Mouse (Mus musculus) liver, adult 2 months (tissue): Measurements from ENCODE around the gene Apoa1. TPM values are rescaled to one million over a fixed set of nuclear protein-coding genes. Genes with fewer than 3 reads are reported as not detected.

Experiments
- DNase-seq: peaks from one replicate; pipeline ENCODE4 v3.0.0-alpha.2; 2011; ENCODE audit warnings: low read depth, low spot score; ENCODE audit errors: extremely low read depth
- H3K27ac ChIP-seq: fragments of 200-500 bp; replicated peaks from 2 replicates; pipeline ENCODE4 v1.5.1; 2012; ENCODE audit warnings: low read depth, mild to moderate bottlenecking, control low read depth, inconsistent platforms, low read length; ENCODE audit not compliant: insufficient read depth
- H3K27me3 ChIP-seq: fragments of 200-500 bp; 2 replicates; pipeline ENCODE4 v1.6.1; 2012; ENCODE audit warnings: mild to moderate bottlenecking, moderate library complexity, low read length, inconsistent platforms; ENCODE audit not compliant: control insufficient read depth, insufficient read depth
- H3K36me3 ChIP-seq: fragments of 200-500 bp; 2 replicates; pipeline ENCODE4 v1.6.1; 2012; ENCODE audit warnings: low read length, inconsistent platforms; ENCODE audit not compliant: control insufficient read depth, insufficient read depth
- H3K4me1 ChIP-seq: fragments of 200-500 bp; 2 replicates; pipeline ENCODE4 v1.6.1; 2011; ENCODE audit warnings: low read length; ENCODE audit not compliant: control insufficient read depth, insufficient read depth
- H3K4me3 ChIP-seq: fragments of 200-500 bp; 2 replicates; pipeline ENCODE4 v1.5.1; 2011; ENCODE audit warnings: low read depth, mild to moderate bottlenecking, control low read depth, low read length, moderate library complexity; ENCODE audit not compliant: insufficient read depth
- H3K79me2 ChIP-seq: fragments of 200-500 bp; 2 replicates; pipeline ENCODE4 v1.6.1; 2012; ENCODE audit warnings: inconsistent platforms, mild to moderate bottlenecking, low read length, moderate library complexity; ENCODE audit not compliant: control insufficient read depth, insufficient read depth
- H3K9ac ChIP-seq: fragments of 200-500 bp; 2 replicates; pipeline ENCODE4 v1.6.1; 2012; ENCODE audit warnings: low read depth, mild to moderate bottlenecking, control low read depth, inconsistent platforms, low read length
- CTCF ChIP-seq: fragments of 200-500 bp; IDR thresholded peaks from 2 replicates; pipeline ENCODE4 v1.5.1; 2011; ENCODE audit warnings: low read depth, low read length, control low read depth
- POLR2A ChIP-seq: fragments of 200-500 bp; IDR thresholded peaks from 2 replicates; pipeline ENCODE4 v1.6.1; 2011; ENCODE audit warnings: low read length, control low read depth; ENCODE audit not compliant: insufficient read depth; ENCODE audit errors: extremely low read depth
- WGBS: fragments of 180-500 bp; shearing (Covaris S2); methylation state at CpG from one replicate; pipeline ENCODE4 v1.1.7; 2018; 5-methylcytosine and 5-hydroxymethylcytosine counted together
- polyA plus RNA-seq: library from polyadenylated mRNA; depleted of rRNA; stranded (reverse); fragments of >200 nt; gene quantifications from 2 replicates; pipeline ENCODE4 v1.2.3, GENCODE M21; 2012
- total RNA-seq: library from RNA; depleted of rRNA; stranded (reverse); fragments of >200 nt; gene quantifications from 2 replicates; pipeline ENCODE4 v1.2.3, GENCODE M21; 2014

The Apoa1 gene
- total and polyA plus RNA-seq, 2 experiments = 4,768 to 8,406 TPM

DNA sequence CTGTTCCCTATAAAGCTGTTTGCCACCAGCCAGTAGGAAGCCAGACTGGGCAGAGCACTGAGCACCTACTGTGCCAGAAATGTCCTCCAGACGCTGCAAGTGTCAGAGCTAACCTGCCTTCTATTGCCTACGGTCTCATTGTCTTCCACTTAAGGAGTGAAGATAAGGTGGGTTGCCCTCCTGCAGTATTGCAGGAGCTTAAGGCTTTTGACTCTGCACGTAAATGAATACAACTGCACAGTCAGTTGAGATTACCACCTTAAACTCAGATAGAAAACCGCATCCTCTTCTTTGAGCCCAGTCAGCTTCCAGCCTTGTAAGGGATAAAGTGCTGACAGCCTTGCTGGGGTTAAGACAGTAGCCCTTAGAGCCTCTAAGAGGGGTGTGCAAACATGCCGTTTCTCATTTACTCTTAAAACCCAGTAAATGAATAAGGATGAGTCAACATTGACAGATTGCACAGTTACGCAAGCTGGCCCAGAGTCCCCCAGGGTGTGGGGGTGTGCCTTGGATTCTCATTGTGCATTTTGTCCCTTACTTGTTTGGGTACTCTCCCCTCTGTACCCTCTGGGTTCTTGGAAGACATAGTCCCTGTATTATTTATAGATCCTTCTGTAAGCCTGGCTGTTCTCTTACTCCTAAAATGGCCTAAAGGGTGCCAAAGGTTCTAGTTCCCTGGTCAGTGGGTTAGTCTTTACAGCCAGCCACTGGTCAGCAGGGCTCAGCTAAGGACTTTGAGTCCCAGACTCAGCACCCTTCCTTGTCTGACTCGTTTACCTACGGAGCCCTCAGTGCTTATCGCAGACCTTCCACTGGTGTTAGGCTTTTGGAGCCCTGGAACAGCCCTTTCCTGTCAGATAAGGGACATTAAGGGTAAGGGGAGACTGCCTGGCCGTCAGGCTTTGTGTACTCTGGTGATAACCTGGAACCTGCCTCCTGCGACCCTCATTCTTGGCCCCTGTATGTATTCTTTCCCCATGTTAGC is 12.8 kb upstream of the Apoa1 start:
- peak overlapping the region; percentile 70 for H3K9ac ChIP-seq
- peaks cover 31% of the 10 kb centered on the region for H3K4me1 ChIP-seq
- no peak for TF ChIP-seq POLR2A
- TF ChIP-seq CTCF = no peak
- H3K36me3 ChIP-seq = peaks cover 4% of the 10 kb centered on the region; the same call in 1 of the 2 replicates
- no peaks in the 10 kb centered on the region for H3K27me3 ChIP-seq
- DNase-seq = peak; percentile 98
- no peaks in the 10 kb centered on the region for H3K79me2 ChIP-seq
- whole genome bisulfite sequencing = 18% methylated on average over 11 of the region's 11 CpGs
- peak overlapping the region; percentile 97 for H3K27ac ChIP-seq
- H3K4me3 ChIP-seq = no peak overlapping the region

DNA sequence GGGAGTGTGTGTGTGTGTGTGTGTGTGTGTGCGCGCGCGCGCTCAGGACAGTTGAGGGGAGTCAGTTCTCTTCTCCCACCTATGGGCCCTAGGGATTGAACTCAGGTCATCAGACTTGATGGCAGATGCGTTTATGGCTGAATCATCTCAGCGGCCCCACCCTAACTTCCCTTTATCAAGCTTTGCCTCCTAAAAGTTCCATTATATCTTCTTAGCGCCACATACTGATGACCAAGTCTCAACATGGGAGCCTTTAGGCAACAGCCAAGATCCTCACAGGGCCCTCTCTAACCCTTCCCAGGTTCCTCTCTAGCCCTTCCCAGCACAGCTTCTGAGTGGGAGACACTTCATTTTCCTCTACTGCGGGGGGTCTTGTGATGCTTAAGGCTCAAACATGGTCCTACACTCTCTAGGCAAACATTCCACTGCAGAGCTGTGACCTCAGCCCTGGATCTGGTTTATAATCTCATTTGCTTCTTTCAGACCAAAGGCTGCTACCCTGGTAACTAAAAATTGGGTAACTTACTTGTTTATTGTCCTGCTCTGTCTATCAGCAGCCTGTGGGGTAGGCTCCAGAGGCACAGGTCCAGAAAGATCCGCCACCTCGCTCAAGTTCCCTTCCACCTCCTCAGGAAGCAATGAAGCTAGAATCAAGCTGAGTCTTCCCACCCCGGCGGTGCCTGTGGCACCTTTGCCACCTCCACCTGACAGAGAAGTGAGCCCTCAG is 11.5 kb upstream of the Apoa1 start:
- peak; percentile 92 for DNase-seq
- peak overlapping the region; percentile 91 for H3K27ac ChIP-seq
- WGBS = 61% methylated on average over 13 of the region's 13 CpGs
- peaks cover 6% of the 10 kb centered on the region; the same call in 1 of the 2 replicates for H3K36me3 ChIP-seq
- H3K9ac ChIP-seq = peak overlapping the region; percentile 81
- peaks cover 40% of the 10 kb centered on the region for H3K4me1 ChIP-seq
- H3K27me3 ChIP-seq = no peaks in the 10 kb centered on the region
- no peaks in the 10 kb centered on the region for H3K79me2 ChIP-seq
- H3K4me3 ChIP-seq = no peak overlapping the region
- TF ChIP-seq CTCF (no peak), POLR2A (no peak)

DNA sequence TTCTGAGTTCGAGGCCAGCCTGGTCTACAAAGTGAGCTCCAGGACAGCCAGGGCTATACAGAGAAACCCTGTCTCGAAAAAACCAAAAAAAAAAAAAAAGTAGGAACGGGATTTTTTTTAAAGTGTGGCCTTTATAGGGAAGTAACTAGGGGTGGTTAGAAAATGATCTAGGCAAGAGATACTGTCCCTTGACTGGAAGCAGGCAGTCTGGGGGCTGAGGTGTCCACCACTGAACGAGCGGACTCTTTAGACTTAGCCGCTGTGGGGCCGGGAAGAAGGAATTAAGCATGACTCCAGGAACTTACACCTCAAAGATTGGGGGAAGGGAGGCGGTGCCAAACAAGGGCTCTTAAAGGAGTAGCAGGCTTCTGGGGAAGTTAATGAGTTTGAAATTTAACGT is 10.2 kb upstream of the Apoa1 start:
- WGBS = 90% methylated on average over 9 of the region's 9 CpGs
- Histone ChIP-seq H3K27ac (no peak overlapping the region), H3K79me2 (no peaks in the 10 kb centered on the region), H3K4me1 (peaks cover 47% of the 10 kb centered on the region), H3K4me3 (no peak overlapping the region), H3K9ac (no peak overlapping the region), H3K36me3 (peaks cover 9% of the 10 kb centered on the region; the same call in 1 of the 2 replicates), H3K27me3 (no peaks in the 10 kb centered on the region)
- no peak for TF ChIP-seq CTCF
- TF ChIP-seq POLR2A = no peak
- no peak for DNase-seq

DNA sequence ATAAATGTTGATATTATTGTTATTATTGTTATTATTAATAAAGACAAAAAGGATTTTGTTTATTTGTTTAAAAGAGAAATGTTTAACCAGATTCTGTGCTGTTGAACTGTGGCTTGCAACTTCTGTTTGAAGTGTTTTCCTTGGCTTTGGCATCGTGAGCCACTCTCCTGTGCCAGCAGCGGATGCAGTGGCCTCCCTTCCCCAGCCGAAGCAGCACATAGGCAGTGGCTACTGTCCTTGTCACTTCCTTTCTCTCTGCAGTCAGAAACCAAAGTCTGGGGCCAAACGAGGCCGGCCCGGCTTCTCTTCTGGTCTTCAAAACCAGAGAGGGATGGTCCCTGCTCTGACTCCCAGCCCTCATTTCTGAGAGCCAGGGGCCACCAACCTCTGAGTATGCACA is 5.3 kb upstream of the Apoa1 start:
- peak; percentile 90 for DNase-seq

DNA sequence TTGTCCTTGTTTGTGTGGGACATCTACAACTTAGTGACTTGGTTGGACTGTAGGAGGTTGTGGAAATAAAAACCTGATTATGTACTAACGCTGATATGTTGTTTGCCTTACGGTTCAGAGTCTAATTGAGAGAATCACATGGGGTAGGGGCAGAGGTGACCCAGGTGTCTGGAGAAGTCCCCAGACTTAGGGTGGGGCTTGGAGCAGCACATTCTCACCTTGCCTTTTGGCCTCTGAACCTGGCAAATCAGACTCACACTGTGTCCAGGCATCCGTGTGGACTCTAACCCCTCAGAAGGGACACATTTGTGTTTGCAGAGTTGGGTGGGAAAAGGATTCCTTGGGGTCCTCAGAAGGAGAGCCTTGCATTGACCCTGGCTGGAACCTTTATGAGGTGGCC is 4.3 kb upstream of the Apoa1 start:
- H3K36me3 ChIP-seq = peaks cover 9% of the 10 kb centered on the region; the same call in 1 of the 2 replicates
- no peak overlapping the region for H3K4me3 ChIP-seq
- peaks cover 45% of the 10 kb centered on the region for H3K4me1 ChIP-seq
- WGBS = 21% methylated on average over 3 of the region's 3 CpGs
- H3K27me3 ChIP-seq = no peaks in the 10 kb centered on the region
- H3K79me2 ChIP-seq = no peaks in the 10 kb centered on the region
- H3K9ac ChIP-seq = peak overlapping the region; percentile 28; the same call in 1 of the 2 replicates
- TF ChIP-seq CTCF (no peak), POLR2A (no peak)
- DNase-seq = peak; percentile 94
- peak overlapping the region; percentile 91 for H3K27ac ChIP-seq

More for the DNA sequence above, 5.3 kb upstream of the Apoa1 start:
- no peak for TF ChIP-seq POLR2A
- TF ChIP-seq CTCF = no peak
- H3K27me3 ChIP-seq = no peaks in the 10 kb centered on the region
- H3K9ac ChIP-seq = peak overlapping the region; percentile 30
- H3K27ac ChIP-seq = peak overlapping the region; percentile 91
- H3K36me3 ChIP-seq = peaks cover 9% of the 10 kb centered on the region; the same call in 1 of the 2 replicates
- H3K4me3 ChIP-seq = no peak overlapping the region
- no peaks in the 10 kb centered on the region for H3K79me2 ChIP-seq
- H3K4me1 ChIP-seq = peaks cover 45% of the 10 kb centered on the region
- WGBS = 14% methylated on average over 6 of the region's 6 CpGs
